Mouse (Mus musculus) kidney, postnatal 0 days (tissue): ENCODE measurements around the gene Ubb. TPM values are rescaled to one million over a fixed set of nuclear protein-coding genes. Genes with fewer than 3 reads are reported as not detected.

Experiments
- ATAC-seq: fragments of 200-750 bp; cut with Nextera tagmentation; replicated peaks from 2 replicates; pipeline ENCODE4 v1.8.0; 2017; ENCODE audit warnings: low read depth, moderate number of reproducible peaks, moderate TSS enrichment, moderate library complexity; ENCODE audit not compliant: low FRiP score
- DNase-seq: peaks from one replicate; pipeline ENCODE4 v3.0.0-alpha.2; 2016; ENCODE audit warnings: low spot score
- H3K27ac ChIP-seq: fragments of 300-500 bp; sonication (generic); 2 replicates; pipeline ENCODE4 v1.5.1; 2014; ENCODE audit warnings: mild to moderate bottlenecking
- H3K27me3 ChIP-seq: fragments of 300-500 bp; sonication (generic); 2 replicates; pipeline ENCODE4 v1.6.1; 2014; ENCODE audit warnings: low read length, mixed read lengths; ENCODE audit not compliant: insufficient read depth
- H3K36me3 ChIP-seq: fragments of 300-500 bp; sonication (generic); 2 replicates; pipeline ENCODE4 v1.6.1; 2014; ENCODE audit warnings: low read length, mixed read lengths; ENCODE audit not compliant: insufficient read depth
- H3K4me1 ChIP-seq: fragments of 300-500 bp; sonication (generic); replicated peaks from 2 replicates; pipeline ENCODE4 v1.6.1; 2014; ENCODE audit warnings: antibody characterized with exemption, low read length, mixed read lengths; ENCODE audit not compliant: insufficient read depth
- H3K4me2 ChIP-seq: fragments of 300-500 bp; sonication (generic); 2 replicates; pipeline ENCODE4 v1.6.1; 2014; ENCODE audit warnings: mild to moderate bottlenecking, low read length, moderate library complexity, mixed read lengths
- H3K4me3 ChIP-seq: fragments of 300-500 bp; sonication (generic); replicated peaks from 2 replicates; pipeline ENCODE4 v1.5.1; 2014; ENCODE audit warnings: low read depth, low read length
- H3K9ac ChIP-seq: fragments of 300-500 bp; sonication (generic); 2 replicates; pipeline ENCODE4 v1.6.1; 2014; ENCODE audit warnings: low read depth, low read length
- H3K9me3 ChIP-seq: fragments of 300-500 bp; sonication (generic); replicated peaks from 2 replicates; pipeline ENCODE4 v1.6.1; 2016; ENCODE audit warnings: low read length, inconsistent platforms, mixed read lengths
- CTCF ChIP-seq: IDR thresholded peaks from 2 replicates; pipeline ENCODE4 v1.5.1; 2016; ENCODE audit warnings: antibody characterized with exemption, low read depth, mild to moderate bottlenecking, moderate library complexity
- WGBS: fragments of 180-500 bp; shearing (Covaris S2); extraction: QIAGEN DNeasy Blood & Tissue Kit; methylation state at CpG from one replicate; pipeline ENCODE4 v1.1.7; 2014; 5-methylcytosine and 5-hydroxymethylcytosine counted together
- polyA plus RNA-seq: library from polyadenylated mRNA; unstranded; fragments of >200 nt; fragmentation: Nextera tagmentation; extraction: Ambion mirVana; gene quantifications from 2 replicates; pipeline ENCODE4 v1.2.1, GENCODE M21; 2015

Gene Ubb
- polyA plus RNA-seq, 1 experiment from 2014 or later: 2,759 TPM

DNA sequence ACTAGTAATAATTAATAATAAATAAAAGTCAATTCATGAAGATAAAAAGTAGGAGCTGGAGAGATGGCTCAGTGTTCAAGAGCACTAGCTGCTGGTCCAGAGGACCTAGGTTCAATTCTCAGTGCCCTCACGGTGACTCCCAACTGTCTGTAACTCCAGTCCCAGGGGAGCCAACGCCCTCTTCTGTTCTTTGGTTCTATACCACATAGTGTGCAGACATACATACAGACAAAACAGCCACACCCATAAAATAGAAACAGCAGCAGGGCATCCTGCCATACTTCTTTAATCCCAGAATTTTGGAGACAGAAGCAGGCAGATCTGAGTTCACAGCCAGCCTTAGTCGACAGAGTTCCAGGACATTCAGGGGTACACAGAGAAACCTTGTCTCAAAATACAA, 7.0 kb upstream of the Ubb start:
- H3K9ac ChIP-seq: no peak overlapping the region
- H3K9me3 ChIP-seq: no peaks in the 10 kb centered on the region
- no peak overlapping the region for H3K4me2 ChIP-seq
- ATAC-seq (no peak), DNase-seq (no peak)
- no peak overlapping the region for H3K4me3 ChIP-seq
- H3K27ac ChIP-seq: no peak overlapping the region
- no peaks in the 10 kb centered on the region for H3K36me3 ChIP-seq
- TF ChIP-seq CTCF: no peak
- WGBS: 88% methylated on average over 3 of the region's 3 CpGs
- no peaks in the 10 kb centered on the region for H3K27me3 ChIP-seq
- H3K4me1 ChIP-seq: no peaks in the 10 kb centered on the region

DNA sequence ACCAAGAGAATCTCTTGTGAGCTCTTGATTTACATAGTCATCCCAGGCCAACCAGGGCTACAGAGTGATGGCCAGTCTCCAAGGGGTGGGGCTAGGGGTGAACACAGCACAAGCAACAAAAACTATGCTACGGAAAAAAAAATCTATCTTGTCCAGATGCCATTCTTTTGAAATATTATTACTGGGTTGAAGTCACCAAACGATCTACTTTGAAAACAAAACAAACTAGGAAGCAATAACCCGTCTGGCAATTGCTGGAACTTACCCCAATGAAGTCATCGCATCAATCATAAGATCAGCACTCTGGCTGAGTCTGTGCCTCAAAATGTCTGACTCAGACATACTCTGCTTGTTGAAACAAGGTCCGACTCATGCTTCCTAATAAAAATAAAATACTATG, 1.2 kb upstream of the Ubb start:
- 8% methylated on average over 5 of the region's 5 CpGs for WGBS

DNA sequence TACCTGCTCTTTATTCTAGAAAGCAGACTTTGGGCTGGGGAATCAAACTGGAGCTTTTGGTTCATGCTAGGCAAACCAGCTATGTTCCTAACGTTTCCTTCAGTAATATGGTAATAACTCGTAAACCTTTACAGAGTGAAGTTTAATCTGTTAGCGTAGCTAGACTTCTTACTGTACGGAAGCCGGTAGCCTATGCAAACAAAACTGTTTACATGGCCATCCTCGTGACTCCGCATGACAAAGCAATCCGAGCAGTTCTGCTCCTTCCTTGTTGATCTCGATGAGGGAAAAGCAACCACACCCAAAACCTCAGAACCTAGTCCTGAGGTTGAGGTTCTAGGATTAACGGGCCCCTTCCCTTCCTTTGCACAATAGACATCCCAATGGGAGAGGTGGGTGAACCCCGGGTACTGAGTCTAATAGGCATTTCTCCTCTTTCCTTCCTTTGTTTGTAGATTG, 715 bp upstream of the Ubb start:
- no peak for TF ChIP-seq CTCF
- Histone ChIP-seq H3K4me3 (peak overlapping the region; percentile 41), H3K4me2 (peak overlapping the region; percentile 95), H3K9ac (peak overlapping the region; percentile 95), H3K9me3 (no peaks in the 10 kb centered on the region), H3K27ac (peak overlapping the region; percentile 99), H3K27me3 (no peaks in the 10 kb centered on the region), H3K4me1 (peaks cover 24% of the 10 kb centered on the region), H3K36me3 (peaks cover 9% of the 10 kb centered on the region; the same call in 1 of the 2 replicates)
- 0% methylated on average over 11 of the region's 11 CpGs for WGBS
- ATAC-seq: peak; percentile 15; the same call in 1 of the 2 replicates
- peak; percentile 86 for DNase-seq

More for the DNA sequence above, 1.2 kb upstream of the Ubb start:
- ATAC-seq (no peak), DNase-seq (peak; percentile 82)
- TF ChIP-seq CTCF: no peak
- Histone ChIP-seq H3K36me3 (peaks cover 9% of the 10 kb centered on the region; the same call in 1 of the 2 replicates), H3K4me1 (peaks cover 19% of the 10 kb centered on the region; the same call in 1 of the 2 replicates), H3K27ac (peak overlapping the region; percentile 99), H3K4me3 (peak overlapping the region; percentile 41), H3K4me2 (peak overlapping the region; percentile 95), H3K9ac (peak overlapping the region; percentile 95), H3K9me3 (no peaks in the 10 kb centered on the region), H3K27me3 (no peaks in the 10 kb centered on the region)

DNA sequence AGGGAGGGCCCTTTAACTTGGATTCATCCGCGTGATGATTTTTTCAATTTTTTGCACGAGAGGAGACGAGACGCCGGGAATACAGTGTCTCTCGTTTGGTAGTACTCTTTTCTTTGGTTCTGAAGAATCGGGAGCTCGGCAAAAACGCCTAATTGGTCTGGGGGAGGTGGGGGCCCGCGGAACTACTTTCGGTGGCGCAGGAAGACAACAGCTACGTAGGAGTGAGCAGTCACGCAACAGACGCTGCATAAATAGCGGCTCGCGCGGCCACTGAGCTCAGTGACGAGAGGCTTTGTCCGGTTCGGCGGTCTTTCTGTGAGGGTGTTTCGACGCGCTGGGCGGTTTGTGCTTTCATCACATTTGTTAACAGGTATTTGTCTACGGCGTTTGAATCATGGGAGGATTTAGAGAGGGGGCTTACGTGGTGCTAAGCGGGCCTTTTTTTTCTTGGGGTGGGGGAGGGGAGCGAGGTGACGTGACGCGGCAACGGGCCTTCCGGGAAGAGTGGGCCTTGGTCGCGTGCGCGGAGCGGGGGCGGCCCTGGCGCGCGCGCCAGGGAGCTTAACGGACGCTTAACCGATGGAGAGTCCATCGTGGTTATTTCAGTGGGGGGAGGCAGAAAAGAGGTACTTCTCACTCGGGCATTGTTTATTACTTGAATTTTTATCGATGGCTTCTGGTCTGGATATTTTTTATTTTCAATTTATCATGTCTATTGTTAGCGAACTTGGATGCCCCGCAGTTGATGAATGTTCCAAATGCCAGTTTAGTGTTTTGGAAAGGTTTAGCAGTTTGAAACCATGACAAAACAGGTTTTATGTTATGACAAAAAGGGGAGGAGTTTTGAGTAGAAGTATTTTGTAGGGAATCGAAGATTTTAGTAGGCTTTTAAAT, 502 bp downstream of the Ubb start:
- peak overlapping the region; percentile 68; the same call in 1 of the 2 replicates for H3K27ac ChIP-seq
- peak overlapping the region; percentile 47 for H3K9ac ChIP-seq
- TF ChIP-seq CTCF: no peak
- no peaks in the 10 kb centered on the region for H3K27me3 ChIP-seq
- peak overlapping the region; percentile 95 for H3K4me2 ChIP-seq
- H3K36me3 ChIP-seq: peaks cover 9% of the 10 kb centered on the region; the same call in 1 of the 2 replicates
- H3K4me1 ChIP-seq: peaks cover 24% of the 10 kb centered on the region
- ATAC-seq: peak; percentile 83
- peak; percentile 92 for DNase-seq
- peak overlapping the region; percentile 41 for H3K4me3 ChIP-seq
- WGBS: under 1% methylated on average over 58 of the region's 58 CpGs
- H3K9me3 ChIP-seq: no peaks in the 10 kb centered on the region

DNA sequence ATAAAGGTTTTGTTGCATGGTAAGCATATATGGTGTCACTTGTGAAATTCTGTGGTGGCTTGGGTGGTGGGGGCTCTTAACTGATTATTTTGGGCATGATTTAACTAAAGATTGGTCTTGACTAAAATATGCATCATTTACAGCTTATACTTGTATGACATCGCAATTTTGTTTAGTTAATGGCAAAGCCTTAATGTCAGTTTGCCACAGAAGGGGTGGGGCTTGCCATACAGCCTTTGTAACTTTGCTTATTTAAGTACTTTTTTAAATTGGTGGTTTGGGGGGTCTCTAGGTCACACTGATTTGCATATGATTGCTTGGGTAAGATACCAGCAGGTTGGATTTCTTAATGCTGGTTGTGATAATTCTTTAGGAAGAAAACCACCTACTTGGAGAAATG, 2.2 kb downstream of the Ubb start:
- Histone ChIP-seq H3K27me3 (no peaks in the 10 kb centered on the region), H3K9me3 (no peaks in the 10 kb centered on the region), H3K4me2 (peak overlapping the region; percentile 72), H3K27ac (no peak overlapping the region), H3K9ac (no peak overlapping the region), H3K4me3 (peak overlapping the region; percentile 47), H3K36me3 (peaks cover 9% of the 10 kb centered on the region; the same call in 1 of the 2 replicates), H3K4me1 (peaks cover 24% of the 10 kb centered on the region)
- no peak for TF ChIP-seq CTCF
- 11% methylated on average over 1 of the region's 1 CpGs for WGBS
- ATAC-seq (no peak), DNase-seq (no peak)

DNA sequence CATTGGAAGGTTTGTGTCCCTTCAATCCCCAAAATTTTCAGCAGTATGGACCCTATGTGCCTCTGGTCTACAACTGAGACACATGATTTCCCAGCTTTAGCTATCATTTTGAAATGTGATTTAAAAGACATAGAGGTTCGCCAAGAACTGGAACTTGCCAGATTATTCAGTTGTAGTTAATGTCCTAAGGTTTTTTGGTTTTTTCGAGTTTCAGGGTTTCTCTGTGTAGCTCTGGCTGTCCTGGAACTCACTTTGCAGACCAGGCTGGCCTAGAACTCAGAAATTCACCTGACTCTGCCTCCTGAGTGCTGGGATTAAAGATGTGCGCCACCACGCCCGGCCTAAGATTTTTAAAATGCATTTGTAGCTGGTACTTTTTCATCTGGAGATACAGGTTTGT, 2.7 kb downstream of the Ubb start:
- no peaks in the 10 kb centered on the region for H3K27me3 ChIP-seq
- peaks cover 9% of the 10 kb centered on the region; the same call in 1 of the 2 replicates for H3K36me3 ChIP-seq
- TF ChIP-seq CTCF: no peak
- WGBS: 65% methylated on average over 5 of the region's 5 CpGs
- no peak overlapping the region for H3K9ac ChIP-seq
- H3K4me3 ChIP-seq: peak overlapping the region; percentile 47
- H3K4me1 ChIP-seq: peaks cover 24% of the 10 kb centered on the region
- H3K4me2 ChIP-seq: peak overlapping the region; percentile 72
- no peak overlapping the region for H3K27ac ChIP-seq
- H3K9me3 ChIP-seq: no peaks in the 10 kb centered on the region
- no peak for ATAC-seq
- DNase-seq: no peak
